Mouse (Mus musculus) bone marrow macrophage, adult 2 months (primary cell): ENCODE measurements around the gene Astl. TPM values are rescaled to one million over a fixed set of nuclear protein-coding genes. Genes with fewer than 3 reads are reported as not detected.
A peak's percentile ranks its signal among the peaks of the same experiment; 100 is the strongest.

ENCODE experiments used
- H3K27ac ChIP-seq: 2 replicates; pipeline ENCODE4 v1.5.1; 2012; ENCODE audit warnings: low read depth, low read length; ENCODE audit not compliant: insufficient read depth
- H3K4me1 ChIP-seq: 2 replicates; pipeline ENCODE4 v1.6.1; 2012; ENCODE audit warnings: low read length; ENCODE audit not compliant: control insufficient read depth, insufficient read depth
- H3K4me3 ChIP-seq: 2 replicates; pipeline ENCODE4 v1.5.1; 2012; ENCODE audit warnings: mild to moderate bottlenecking, low read length, moderate library complexity; ENCODE audit not compliant: insufficient read depth
- CTCF ChIP-seq: IDR thresholded peaks from 2 replicates; pipeline ENCODE4 v1.5.1; 2012; ENCODE audit warnings: low read depth, mild to moderate bottlenecking, low read length, moderate library complexity
- POLR2A ChIP-seq: IDR thresholded peaks from 2 replicates; pipeline ENCODE4 v1.6.1; 2012; ENCODE audit warnings: mild to moderate bottlenecking, low read depth, low read length, borderline replicate concordance
- polyA plus RNA-seq: library from polyadenylated mRNA; stranded (reverse); fragments of >200 nt; gene quantifications from 2 replicates; pipeline ENCODE4 v1.2.4, GENCODE M21; 2012; ENCODE audit not compliant: missing spikeins, insufficient read depth, insufficient read length

Gene Astl
- polyA plus RNA-seq, 1 experiment, result 0.59 TPM

GRCm38 (mm10) chr2:127375087-127375486 lies 36.6 kb downstream of the Astl start:
- peaks cover 27% of the 10 kb centered on the region for H3K4me1 ChIP-seq
- no peak overlapping the region for H3K4me3 ChIP-seq
- TF ChIP-seq POLR2A, result no peak
- no peak for TF ChIP-seq CTCF
- no peak overlapping the region for H3K27ac ChIP-seq

GRCm38 (mm10) chr2:127375759-127376341 lies 37.4 kb downstream of the Astl start:
- no peak overlapping the region for H3K4me3 ChIP-seq
- TF ChIP-seq POLR2A (no peak), CTCF (no peak)
- peaks cover 27% of the 10 kb centered on the region for H3K4me1 ChIP-seq
- no peak overlapping the region for H3K27ac ChIP-seq

- Histone ChIP-seq H3K4me1 (peaks cover 27% of the 10 kb centered on the region), H3K27ac (no peak overlapping the region), H3K4me3 (no peak overlapping the region)
- no peak for TF ChIP-seq POLR2A
- no peak for TF ChIP-seq CTCF
Observed at GRCm38 (mm10) chr2:127376423-127377051, 38.1 kb downstream of the Astl start.

GRCm38 (mm10) chr2:127377942-127378610 lies 39.6 kb downstream of the Astl start:
- Histone ChIP-seq H3K4me1 (peaks cover 27% of the 10 kb centered on the region), H3K4me3 (no peak overlapping the region), H3K27ac (no peak overlapping the region)
- TF ChIP-seq CTCF (no peak), POLR2A (no peak)

- H3K4me3 ChIP-seq, result no peak overlapping the region
- no peak for TF ChIP-seq POLR2A
- 0 out of 2 replicates have a peak, but pooled peaks have one; percentile 11 for TF ChIP-seq CTCF
- peaks cover 27% of the 10 kb centered on the region for H3K4me1 ChIP-seq
- no peak overlapping the region for H3K27ac ChIP-seq
Observed at GRCm38 (mm10) chr2:127378611-127378990, 40.2 kb downstream of the Astl start.

GRCm38 (mm10) chr2:127379250-127379649 lies 40.8 kb downstream of the Astl start:
- Histone ChIP-seq H3K4me1 (peaks cover 27% of the 10 kb centered on the region), H3K27ac (no peak overlapping the region), H3K4me3 (no peak overlapping the region)
- TF ChIP-seq POLR2A (no peak), CTCF (no peak)

GRCm38 (mm10) chr2:127383881-127384280 lies 45.4 kb downstream of the Astl start:
- TF ChIP-seq POLR2A (no peak), CTCF (no peak)
- peaks cover 5% of the 10 kb centered on the region for H3K4me1 ChIP-seq
- H3K4me3 ChIP-seq, result no peak overlapping the region
- no peak overlapping the region for H3K27ac ChIP-seq

GRCm38 (mm10) chr2:127387521-127387920 lies 49.1 kb downstream of the Astl start:
- peaks cover 6% of the 10 kb centered on the region for H3K4me1 ChIP-seq
- TF ChIP-seq CTCF, result no peak
- TF ChIP-seq POLR2A, result no peak
- no peak overlapping the region for H3K27ac ChIP-seq
- H3K4me3 ChIP-seq, result no peak overlapping the region

GRCm38 (mm10) chr2:127390352-127390751 lies 51.9 kb downstream of the Astl start:
- Histone ChIP-seq H3K4me1 (peaks cover 6% of the 10 kb centered on the region), H3K4me3 (no peak overlapping the region), H3K27ac (no peak overlapping the region)
- TF ChIP-seq CTCF, result no peak
- TF ChIP-seq POLR2A, result no peak

- H3K27ac ChIP-seq, result no peak overlapping the region
- no peak overlapping the region for H3K4me3 ChIP-seq
- H3K4me1 ChIP-seq, result peaks cover 6% of the 10 kb centered on the region
- TF ChIP-seq POLR2A (no peak), CTCF (no peak)
Observed at GRCm38 (mm10) chr2:127390846-127391245, 52.4 kb downstream of the Astl start.

GRCm38 (mm10) chr2:127391323-127391722 lies 52.9 kb downstream of the Astl start:
- TF ChIP-seq CTCF (no peak), POLR2A (no peak)
- Histone ChIP-seq H3K4me3 (no peak overlapping the region), H3K4me1 (peaks cover 6% of the 10 kb centered on the region), H3K27ac (no peak overlapping the region)
